Mouse (Mus musculus): ENCODE measurements around the gene Tex30.

- TF ChIP-seq CTCF (IDR thresholded peaks at IDR 0.05; ENCODE audit: low read depth): peak; percentile 63
- TF ChIP-seq EP300 (IDR thresholded peaks at IDR 0.05; ENCODE audit: low read depth): no peak
Measured at GRCm38 (mm10) chr1:44119201-44120073, 17.2 kb upstream of the Tex30 start.

Measured in heart, postnatal 0 days (tissue).